ENCODE assay signal across 10 mouse cellular contexts in genomic region chr8:72380656-72381055, GRCm38 (mm10).
"Had no signal": no experiment of that assay in that cellular context is flagged by ENCODE, and none has a peak within 500 bp of the region (broad histone marks: within the 10 kb centered on the region; RNA-seq: fewer than 3 reads in every experiment).

No protein-coding gene starts in this region.

- H3K27me3 ChIP-seq: limb, embryonic 13.5 days; midbrain, embryonic 12.5 days had no signal

- H3K9ac ChIP-seq: limb, embryonic 13.5 days; liver, embryonic 14.5 days; midbrain, embryonic 12.5 days had no signal

- H3K4me1 ChIP-seq: limb, embryonic 13.5 days; midbrain, embryonic 12.5 days had no signal

- H3K4me3 ChIP-seq: limb, embryonic 13.5 days; midbrain, embryonic 12.5 days had no signal

- H3K4me2 ChIP-seq: limb, embryonic 13.5 days; midbrain, embryonic 12.5 days had no signal

- H3K27ac ChIP-seq: limb, embryonic 13.5 days; liver, embryonic 14.5 days; midbrain, embryonic 12.5 days; stomach, postnatal 0 days had no signal

- DNase-seq: kidney, postnatal 36 days; layer of hippocampus, adult 9-11 months; layer of hippocampus, postnatal 36 days; left cerebral cortex, postnatal 4 days; lung, adult 18-20 months had no signal

- H3K9me3 ChIP-seq: limb, embryonic 13.5 days; midbrain, embryonic 12.5 days had no signal

- ATAC-seq: midbrain, embryonic 16.5 days had no signal
